Mouse (Mus musculus): ENCODE measurements at regions not wholly inside any gene's neighbourhood (a gene's known extent, or its start where the extent isn't known, plus 50 kb on each side); places are given as distances from the start of the nearest gene placed in this dataset.
A peak's percentile ranks its signal among the peaks of the same experiment; 100 is the strongest.

DNA sequence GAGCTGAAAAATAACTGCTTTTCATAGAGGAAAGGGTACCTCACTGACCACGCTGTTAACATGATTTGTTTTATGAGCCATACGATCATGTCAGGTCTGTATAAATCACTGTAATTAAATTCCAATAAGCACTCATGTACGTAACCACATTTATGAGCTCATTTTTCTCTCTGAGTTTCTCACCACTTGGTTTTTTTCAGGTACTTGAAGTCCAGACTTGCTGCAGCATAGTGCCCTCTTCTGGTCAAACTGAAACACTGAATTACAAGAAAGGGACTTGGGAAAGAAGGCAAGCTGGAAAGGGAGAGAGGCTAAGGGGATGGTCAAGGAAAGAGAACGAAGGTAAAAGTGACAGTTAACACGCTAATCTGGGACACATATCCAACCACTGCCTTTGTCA, 94.2 kb upstream of the Agr3 start:
- DNase-seq (ENCODE audit: low spot score) (peak; percentile 83), ATAC-seq (ENCODE audit: low FRiP score) (peak; percentile 52; the same call in 1 of the 2 replicates)
- WGBS, result 24% methylated on average over 5 of the region's 5 CpGs
- Histone ChIP-seq H3K4me2 (ENCODE audit: low read depth, low read length, poor library complexity, severe bottlenecking) (no peak overlapping the region), H3K36me3 (ENCODE audit: insufficient read depth, low read length) (no peaks in the 10 kb centered on the region), H3K4me3 (ENCODE audit: low read depth, low read length) (no peak overlapping the region), H3K9me3 (ENCODE audit: low read length) (no peaks in the 10 kb centered on the region), H3K27ac (ENCODE audit: low read depth, low read length) (no peak overlapping the region), H3K27me3 (ENCODE audit: insufficient read depth, low read length) (no peaks in the 10 kb centered on the region), H3K4me1 (ENCODE audit: insufficient read depth, low read length) (no peaks in the 10 kb centered on the region), H3K9ac (replicated peaks; ENCODE audit: low read length, poor library complexity, severe bottlenecking) (no peak overlapping the region)
- peak; percentile 96 for TF ChIP-seq CTCF (IDR thresholded peaks at IDR 0.05)

DNA sequence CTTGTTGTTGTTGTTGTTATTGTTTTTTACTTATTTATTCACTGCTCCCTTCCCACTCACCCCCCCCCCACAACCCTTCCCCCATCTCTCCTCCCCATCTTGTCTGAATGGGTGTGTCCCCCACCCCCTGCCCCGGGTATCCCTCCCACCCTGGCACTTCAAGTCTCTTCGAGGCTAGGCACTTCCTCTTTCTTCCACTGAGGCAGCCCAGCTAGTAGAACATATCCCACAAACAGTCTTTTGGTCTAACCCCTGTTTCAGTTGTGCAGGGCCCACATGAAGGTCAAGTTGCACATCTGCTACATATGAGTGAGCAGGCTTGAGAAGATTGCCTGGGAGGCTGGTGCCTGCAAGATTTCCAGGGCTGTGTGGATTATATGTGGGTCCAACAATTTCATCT, 97.6 kb upstream of the Agr3 start:
- Histone ChIP-seq H3K9ac (replicated peaks; ENCODE audit: low read length, poor library complexity, severe bottlenecking) (no peak overlapping the region), H3K4me3 (ENCODE audit: low read depth, low read length) (no peak overlapping the region), H3K27ac (ENCODE audit: low read depth, low read length) (no peak overlapping the region), H3K27me3 (ENCODE audit: insufficient read depth, low read length) (no peaks in the 10 kb centered on the region), H3K36me3 (ENCODE audit: insufficient read depth, low read length) (no peaks in the 10 kb centered on the region), H3K9me3 (ENCODE audit: low read length) (no peaks in the 10 kb centered on the region), H3K4me1 (ENCODE audit: insufficient read depth, low read length) (no peaks in the 10 kb centered on the region), H3K4me2 (ENCODE audit: low read depth, low read length, poor library complexity, severe bottlenecking) (no peak overlapping the region)
- ATAC-seq (ENCODE audit: low FRiP score), result no peak
- TF ChIP-seq CTCF (IDR thresholded peaks at IDR 0.05), result no peak
- WGBS, result 78% methylated on average over 2 of the region's 2 CpGs
- DNase-seq (ENCODE audit: low spot score), result no peak

DNA sequence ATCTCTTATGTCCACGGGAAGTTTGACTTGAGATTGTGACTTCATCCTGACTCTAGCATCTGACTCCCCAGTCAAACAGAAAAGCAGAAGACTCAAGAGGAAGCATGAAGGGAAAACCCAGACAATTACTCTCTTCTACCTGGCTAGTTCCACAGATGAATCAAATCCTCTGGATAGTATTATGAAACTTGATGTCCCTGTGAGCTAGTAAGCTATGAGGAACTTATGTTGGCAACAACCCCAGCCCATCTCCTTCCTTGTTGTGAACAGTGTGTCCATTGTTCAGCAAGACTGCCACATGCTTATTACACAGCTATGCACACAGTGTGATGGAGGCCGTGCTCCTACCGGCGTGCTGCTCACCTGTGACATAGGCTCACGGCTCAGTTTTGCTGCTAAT, 98.4 kb upstream of the Agr3 start:
- no peak for TF ChIP-seq CTCF (IDR thresholded peaks at IDR 0.05)
- H3K36me3 ChIP-seq (ENCODE audit: insufficient read depth, low read length), result no peaks in the 10 kb centered on the region
- H3K9me3 ChIP-seq (ENCODE audit: low read length), result no peaks in the 10 kb centered on the region
- H3K4me2 ChIP-seq (ENCODE audit: low read depth, low read length, poor library complexity, severe bottlenecking), result no peak overlapping the region
- WGBS, result 92% methylated on average over 5 of the region's 5 CpGs
- H3K4me3 ChIP-seq (ENCODE audit: low read depth, low read length), result no peak overlapping the region
- H3K27ac ChIP-seq (ENCODE audit: low read depth, low read length), result no peak overlapping the region
- DNase-seq (ENCODE audit: low spot score), result no peak
- no peaks in the 10 kb centered on the region for H3K27me3 ChIP-seq (ENCODE audit: insufficient read depth, low read length)
- ATAC-seq (ENCODE audit: low FRiP score), result no peak
- no peak overlapping the region for H3K9ac ChIP-seq (replicated peaks; ENCODE audit: low read length, poor library complexity, severe bottlenecking)
- H3K4me1 ChIP-seq (ENCODE audit: insufficient read depth, low read length), result no peaks in the 10 kb centered on the region

DNA sequence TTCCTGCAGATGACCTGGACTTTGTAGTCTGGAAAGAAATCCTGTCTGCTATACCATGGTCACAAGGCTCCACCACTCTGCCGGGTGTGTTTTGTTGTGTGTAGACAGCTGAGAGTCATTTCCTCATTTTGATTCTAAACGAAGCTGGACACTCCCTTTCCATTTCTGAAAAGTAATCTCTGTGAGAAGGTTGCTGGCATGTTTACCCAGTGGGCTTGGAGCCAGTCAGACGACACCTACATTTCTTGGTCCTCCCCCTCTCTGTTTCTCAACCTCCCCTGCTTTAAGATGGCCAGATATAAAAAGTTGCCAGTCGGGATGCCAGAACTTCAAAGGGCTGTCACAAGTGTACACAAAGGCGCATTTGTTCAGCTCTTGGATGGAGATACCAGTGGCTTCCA, 100.8 kb upstream of the Agr3 start:
- WGBS, result 38% methylated on average over 5 of the region's 5 CpGs
- ATAC-seq (ENCODE audit: low FRiP score) (no peak), DNase-seq (ENCODE audit: low spot score) (peak; percentile 3)

DNA sequence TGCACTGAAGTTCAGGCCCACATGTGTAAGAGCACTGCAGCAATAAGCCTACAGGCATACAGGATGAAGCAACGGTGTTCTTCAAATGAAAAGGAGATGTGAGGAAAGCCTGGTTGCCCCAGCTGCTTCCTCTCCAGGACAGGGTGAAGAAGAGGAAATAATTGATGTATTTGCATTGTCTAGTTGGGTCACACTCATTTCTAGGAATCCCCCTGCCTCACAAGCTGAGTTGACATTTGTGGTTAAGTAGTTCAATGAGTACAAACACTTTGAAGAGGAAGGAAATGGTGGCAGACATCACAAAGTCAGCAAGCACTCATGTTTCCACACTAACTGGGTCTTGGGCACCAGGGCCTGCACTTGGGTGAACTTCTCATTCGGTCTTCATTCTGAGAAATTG, 126.2 kb upstream of the Agr3 start:
- H3K27me3 ChIP-seq (ENCODE audit: insufficient read depth, low read length), result no peaks in the 10 kb centered on the region
- no peak overlapping the region for H3K9ac ChIP-seq (replicated peaks; ENCODE audit: low read length, poor library complexity, severe bottlenecking)
- no peak for TF ChIP-seq CTCF (IDR thresholded peaks at IDR 0.05)
- H3K27ac ChIP-seq (ENCODE audit: low read depth, low read length), result no peak overlapping the region
- no peak overlapping the region for H3K4me2 ChIP-seq (ENCODE audit: low read depth, low read length, poor library complexity, severe bottlenecking)
- WGBS, result 78% methylated on average over 2 of the region's 2 CpGs
- DNase-seq (ENCODE audit: low spot score) (no peak), ATAC-seq (ENCODE audit: low FRiP score) (no peak)
- no peaks in the 10 kb centered on the region for H3K9me3 ChIP-seq (ENCODE audit: low read length)
- no peaks in the 10 kb centered on the region for H3K4me1 ChIP-seq (ENCODE audit: insufficient read depth, low read length)
- H3K36me3 ChIP-seq (ENCODE audit: insufficient read depth, low read length), result no peaks in the 10 kb centered on the region
- no peak overlapping the region for H3K4me3 ChIP-seq (ENCODE audit: low read depth, low read length)

More for the DNA sequence above, 100.8 kb upstream of the Agr3 start:
- TF ChIP-seq CTCF (IDR thresholded peaks at IDR 0.05), result no peak
- H3K27me3 ChIP-seq (ENCODE audit: insufficient read depth, low read length), result no peaks in the 10 kb centered on the region
- no peaks in the 10 kb centered on the region for H3K4me1 ChIP-seq (ENCODE audit: insufficient read depth, low read length)
- no peaks in the 10 kb centered on the region for H3K36me3 ChIP-seq (ENCODE audit: insufficient read depth, low read length)
- H3K4me2 ChIP-seq (ENCODE audit: low read depth, low read length, poor library complexity, severe bottlenecking), result no peak overlapping the region
- no peak overlapping the region for H3K4me3 ChIP-seq (ENCODE audit: low read depth, low read length)
- H3K9me3 ChIP-seq (ENCODE audit: low read length), result no peaks in the 10 kb centered on the region
- no peak overlapping the region for H3K27ac ChIP-seq (ENCODE audit: low read depth, low read length)
- H3K9ac ChIP-seq (replicated peaks; ENCODE audit: low read length, poor library complexity, severe bottlenecking), result no peak overlapping the region

DNA sequence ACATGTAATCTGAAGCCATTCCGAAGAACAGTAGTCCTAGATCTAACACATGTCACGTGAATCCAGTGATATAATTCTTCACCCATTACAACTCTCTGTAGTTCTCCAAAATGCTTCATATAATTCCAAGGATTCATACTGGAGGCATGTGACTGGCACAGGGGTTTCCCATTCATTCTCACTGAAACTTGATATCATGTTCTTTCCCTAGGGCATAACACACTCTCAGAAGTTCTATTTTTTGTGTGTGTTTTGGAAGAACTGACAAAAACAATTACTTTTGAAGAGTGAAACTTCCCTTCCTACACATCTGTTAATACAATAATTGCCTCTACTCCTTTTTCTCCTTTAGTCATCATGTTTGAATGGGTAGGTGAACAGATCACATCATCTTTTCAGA, 150.0 kb upstream of the Agr3 start:
- H3K36me3 ChIP-seq (ENCODE audit: insufficient read depth, low read length), result no peaks in the 10 kb centered on the region
- H3K4me2 ChIP-seq (ENCODE audit: low read depth, low read length, poor library complexity, severe bottlenecking), result no peak overlapping the region
- ATAC-seq (ENCODE audit: low FRiP score) (no peak), DNase-seq (ENCODE audit: low spot score) (no peak)
- H3K9me3 ChIP-seq (ENCODE audit: low read length), result no peaks in the 10 kb centered on the region
- H3K27me3 ChIP-seq (ENCODE audit: insufficient read depth, low read length), result no peaks in the 10 kb centered on the region
- H3K4me1 ChIP-seq (ENCODE audit: insufficient read depth, low read length), result no peaks in the 10 kb centered on the region
- no peak for TF ChIP-seq CTCF (IDR thresholded peaks at IDR 0.05)
- H3K9ac ChIP-seq (replicated peaks; ENCODE audit: low read length, poor library complexity, severe bottlenecking), result no peak overlapping the region
- no peak overlapping the region for H3K4me3 ChIP-seq (ENCODE audit: low read depth, low read length)
- 93% methylated on average over 2 of the region's 2 CpGs for WGBS
- no peak overlapping the region for H3K27ac ChIP-seq (ENCODE audit: low read depth, low read length)
